In genomic region chr5:103889766-103890165, GRCm38 (mm10) we compare ENCODE assay signal across 26 mouse cellular contexts. TPM values are rescaled to one million over a fixed set of nuclear protein-coding genes. Genes with fewer than 3 reads are reported as not detected.
DNase-seq lines count a peak whose midpoint lies in the region; ATAC-seq lines count a peak whose summit lies in the region.
"Had no signal": no experiment of that assay in that cellular context is flagged by ENCODE, and none has a peak within 500 bp of the region (broad histone marks: within the 10 kb centered on the region; RNA-seq: fewer than 3 reads in every experiment).

No protein-coding gene starts in this region.

- 44% methylated on average over 15 of the region's 15 CpGs for WGBS in embryonic facial prominence, embryonic 12.5 days

- no peak overlapping the region for H3K9ac ChIP-seq in embryonic facial prominence, embryonic 12.5 days
- H3K9ac ChIP-seq: forebrain, embryonic 15.5 days; heart, embryonic 13.5 days; limb, embryonic 15.5 days; liver, embryonic 15.5 days; midbrain, embryonic 12.5 days; neural tube, embryonic 15.5 days; stomach, embryonic 15.5 days had no signal

- no peak overlapping the region for H3K4me2 ChIP-seq in embryonic facial prominence, embryonic 12.5 days (replicated peaks)
- H3K4me2 ChIP-seq: forebrain, embryonic 15.5 days; heart, embryonic 13.5 days; limb, embryonic 15.5 days; liver, embryonic 15.5 days; midbrain, embryonic 12.5 days; neural tube, embryonic 15.5 days; stomach, embryonic 15.5 days had no signal

- peak; percentile 18 for DNase-seq in embryo, embryonic 10.5 days (ENCODE audit: low spot score)
- DNase-seq in embryo, embryonic 10 days (ENCODE audit: low spot score): no peak
- DNase-seq in kidney, postnatal 14 days: peak; percentile 17
- no peak for DNase-seq in kidney, adult 9 months
- DNase-seq in lung, postnatal 36 days: peak; percentile 6
- DNase-seq in gastrocnemius, postnatal 4 days (ENCODE audit: low spot score in 2 of 2): no peak
- DNase-seq: adrenal gland, postnatal 10 days; cerebellum, adult 18-20 months; cerebellum, postnatal 14 days; gastrocnemius, postnatal 10 days; heart, adult 18-20 months; heart, postnatal 14 days; left cerebral cortex, postnatal 4 days; right cerebral cortex, adult 18-20 months; right cerebral cortex, postnatal 4 days; thymus, postnatal 25 days had no signal

- no peak overlapping the region for H3K27ac ChIP-seq in embryonic facial prominence, embryonic 12.5 days
- H3K27ac ChIP-seq: forebrain, embryonic 15.5 days; heart, embryonic 13.5 days; hindbrain, postnatal 0 days; limb, embryonic 15.5 days; liver, embryonic 15.5 days; midbrain, embryonic 12.5 days; neural tube, embryonic 15.5 days; stomach, embryonic 15.5 days had no signal

- no peaks in the 10 kb centered on the region for H3K9me3 ChIP-seq in embryonic facial prominence, embryonic 12.5 days
- H3K9me3 ChIP-seq: forebrain, embryonic 15.5 days; heart, embryonic 13.5 days; limb, embryonic 15.5 days; liver, embryonic 15.5 days; midbrain, embryonic 12.5 days; neural tube, embryonic 15.5 days; stomach, embryonic 15.5 days had no signal

- no peaks in the 10 kb centered on the region for H3K36me3 ChIP-seq in embryonic facial prominence, embryonic 12.5 days
- H3K36me3 ChIP-seq: limb, embryonic 15.5 days; liver, embryonic 15.5 days; midbrain, embryonic 12.5 days; stomach, embryonic 15.5 days had no signal

- no peak overlapping the region for H3K4me3 ChIP-seq in embryonic facial prominence, embryonic 12.5 days
- H3K4me3 ChIP-seq: forebrain, embryonic 15.5 days; heart, embryonic 13.5 days; limb, embryonic 15.5 days; liver, embryonic 15.5 days; midbrain, embryonic 12.5 days; neural tube, embryonic 15.5 days; stomach, embryonic 15.5 days had no signal

- no peaks in the 10 kb centered on the region for H3K27me3 ChIP-seq in embryonic facial prominence, embryonic 12.5 days
- H3K27me3 ChIP-seq: forebrain, embryonic 15.5 days; heart, embryonic 13.5 days; limb, embryonic 15.5 days; liver, embryonic 15.5 days; midbrain, embryonic 12.5 days; neural tube, embryonic 15.5 days; stomach, embryonic 15.5 days had no signal

- H3K4me1 ChIP-seq in embryonic facial prominence, embryonic 12.5 days: peaks cover 5% of the 10 kb centered on the region; the same call in 1 of the 2 replicates
- H3K4me1 ChIP-seq: forebrain, embryonic 15.5 days; limb, embryonic 15.5 days; liver, embryonic 15.5 days; midbrain, embryonic 12.5 days; neural tube, embryonic 15.5 days; stomach, embryonic 15.5 days had no signal

- ATAC-seq in embryonic facial prominence, embryonic 12.5 days (ENCODE audit: insufficient number of reproducible peaks, insufficient read depth, low FRiP score, low TSS enrichment): 0 out of 2 replicates have a peak, but pooled peaks have one; percentile 47
- ATAC-seq: forebrain, embryonic 15.5 days; hindbrain, postnatal 0 days; intestine, embryonic 16.5 days had no signal

RNA-seq across cellular contexts. Expression of gene Klhl8, which starts 21.3 kb away (rescaled TPM):
- 14.6 and 15.2 TPM in 2 replicates for polyA plus RNA-seq in embryonic facial prominence, embryonic 12.5 days (2016; fragmentation: Nextera tagmentation; extraction: Ambion mirVana)
- 10 to 100 TPM; 19.6 to 19.9 TPM for total RNA-seq in gastrocnemius, postnatal 4 days (2021)

Comparison
In these comparisons a context has a peak if more than half of its experiments do, and no peak if none do; other contexts are left out.
1. DNase-seq: peak in embryo, embryonic 10.5 days (single experiment), kidney, postnatal 14 days (single experiment) and lung, postnatal 36 days (single experiment); none in embryo, embryonic 10 days (single experiment), kidney, adult 9 months (single experiment) and gastrocnemius, postnatal 4 days (0 of 2).